8 mouse cellular contexts compared by ENCODE assay signal in the genomic region with DNA sequence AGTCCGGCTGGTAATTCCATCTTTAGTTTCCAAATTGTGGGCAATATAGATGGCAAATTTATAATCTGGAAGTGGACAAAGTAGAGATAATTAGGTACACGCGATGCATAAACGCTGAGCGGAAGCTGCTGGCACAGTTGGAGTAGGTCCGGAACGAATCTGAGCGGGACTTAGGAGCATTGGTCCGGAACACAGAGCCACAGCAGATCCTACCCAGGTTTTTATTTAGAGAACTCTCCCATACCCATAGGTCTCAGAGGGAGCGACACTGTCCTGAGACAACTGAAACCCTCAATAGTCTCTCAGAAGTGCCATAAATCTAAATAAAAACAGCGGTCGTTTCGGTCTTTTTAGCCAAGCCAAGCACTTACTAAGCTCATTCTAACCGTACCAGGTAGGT. TPM values are rescaled to one million over a fixed set of nuclear protein-coding genes. Genes with fewer than 3 reads are reported as not detected.
DNase-seq lines count a peak whose midpoint lies in the region; ATAC-seq and TF ChIP-seq lines count a peak whose summit lies in the region.

No protein-coding gene starts in this region.

- H3K79me2 ChIP-seq in heart, adult 2 months (replicated peaks; ENCODE audit: control insufficient read depth, insufficient read depth, low read length), result no peaks in the 10 kb centered on the region

- H3K4me2 ChIP-seq in hindbrain, embryonic 12.5 days (replicated peaks), result peak overlapping the region; percentile 71
- peak overlapping the region; percentile 85 for H3K4me2 ChIP-seq in liver, embryonic 13.5 days
- peak overlapping the region; percentile 72 for H3K4me2 ChIP-seq in neural tube, embryonic 12.5 days (replicated peaks)

- no peaks in the 10 kb centered on the region for H3K27me3 ChIP-seq in heart, adult 2 months (ENCODE audit: control insufficient read depth, insufficient read depth, low read length)
- no peaks in the 10 kb centered on the region for H3K27me3 ChIP-seq in hindbrain, embryonic 12.5 days
- H3K27me3 ChIP-seq in liver, embryonic 13.5 days, result 0 out of 2 replicates have a peak, but pooled peaks cover 4% of the 10 kb centered on the region
- H3K27me3 ChIP-seq in neural tube, embryonic 12.5 days (replicated peaks), result no peaks in the 10 kb centered on the region

- peak; percentile 82 for ATAC-seq in hindbrain, embryonic 12.5 days (ENCODE audit: low FRiP score)
- peak; percentile 17; the same call in 1 of the 2 replicates for ATAC-seq in liver, embryonic 13.5 days (ENCODE audit: low read depth)
- ATAC-seq in neural tube, embryonic 12.5 days (ENCODE audit: low FRiP score, low read depth), result peak; percentile 72

- H3K36me3 ChIP-seq in heart, adult 2 months (ENCODE audit: control insufficient read depth, insufficient read depth, low read length), result no peaks in the 10 kb centered on the region
- peaks cover 11% of the 10 kb centered on the region for H3K36me3 ChIP-seq in hindbrain, embryonic 12.5 days
- peaks cover 14% of the 10 kb centered on the region for H3K36me3 ChIP-seq in liver, embryonic 13.5 days
- H3K36me3 ChIP-seq in neural tube, embryonic 12.5 days, result peaks cover 12% of the 10 kb centered on the region; the same call in 1 of the 2 replicates

- peak overlapping the region; percentile 90 for H3K27ac ChIP-seq in heart, adult 2 months
- H3K27ac ChIP-seq in hindbrain, embryonic 12.5 days, result peak overlapping the region; percentile 82
- H3K27ac ChIP-seq in liver, embryonic 13.5 days, result peak overlapping the region; percentile 83
- H3K27ac ChIP-seq in neural tube, embryonic 12.5 days, result 0 out of 2 replicates have a peak overlapping the region, but pooled peaks have one; percentile 2

- no peak for TF ChIP-seq EP300 in heart, adult 2 months (IDR thresholded peaks at IDR 0.05; ENCODE audit: insufficient read depth, low read depth, low read length)

- peak overlapping the region; percentile 81 for H3K4me3 ChIP-seq in heart, adult 2 months
- peak overlapping the region; percentile 93 for H3K4me3 ChIP-seq in hindbrain, embryonic 12.5 days
- peak overlapping the region; percentile 95 for H3K4me3 ChIP-seq in liver, embryonic 13.5 days (replicated peaks)
- peak overlapping the region; percentile 88 for H3K4me3 ChIP-seq in neural tube, embryonic 12.5 days

- intact Hi-C loops in heart, adult 2 months (cut with DNase I), result loop anchor here (1.0 kb wide), 2 partner anchors 28 to 41 kb away; a partner anchor contains a TSS

- no peaks in the 10 kb centered on the region for H3K9me3 ChIP-seq in hindbrain, embryonic 12.5 days (replicated peaks)
- no peaks in the 10 kb centered on the region for H3K9me3 ChIP-seq in liver, embryonic 13.5 days (replicated peaks)
- no peaks in the 10 kb centered on the region for H3K9me3 ChIP-seq in neural tube, embryonic 12.5 days

- 7% methylated on average over 14 of the region's 14 CpGs for WGBS in heart, adult 2 months
- WGBS in hindbrain, embryonic 12.5 days, result 14% methylated on average over 14 of the region's 14 CpGs
- 15% methylated on average over 14 of the region's 14 CpGs for WGBS in liver, embryonic 13.5 days (ENCODE audit: insufficient replicate concordance)
- 13% methylated on average over 14 of the region's 14 CpGs for WGBS in neural tube, embryonic 12.5 days

- TF ChIP-seq POLR2A in heart, adult 2 months (IDR thresholded peaks at IDR 0.05; ENCODE audit: insufficient read depth, low read depth, low read length), result no peak

- no peak for TF ChIP-seq CTCF in heart, adult 2 months (IDR thresholded peaks at IDR 0.05)

- H3K4me1 ChIP-seq in heart, adult 2 months (ENCODE audit: control insufficient read depth, insufficient read depth, low read length), result peaks cover 2% of the 10 kb centered on the region; the same call in 1 of the 2 replicates
- peaks cover 16% of the 10 kb centered on the region for H3K4me1 ChIP-seq in hindbrain, embryonic 12.5 days
- peaks cover 47% of the 10 kb centered on the region for H3K4me1 ChIP-seq in liver, embryonic 13.5 days (replicated peaks)
- peaks cover 11% of the 10 kb centered on the region; the same call in 1 of the 2 replicates for H3K4me1 ChIP-seq in neural tube, embryonic 12.5 days

- no peak for DNase-seq in heart, adult 2 months
- DNase-seq in heart, adult 8-10 months (ENCODE audit: low spot score), result no peak
- peak; percentile 15 to 18 for DNase-seq in CD8-positive naive resting alpha-beta T cell, adult 2 months (ENCODE audit: low read depth in 2 of 2, low spot score in 2 of 2)
- DNase-seq in cerebellum, postnatal 25 days, result peak; percentile 57 to 67
- peak; percentile 6 for DNase-seq in liver, embryonic 13.5 days
- DNase-seq in retina, postnatal 1 day, result no peak

- peak overlapping the region; percentile 64 for H3K9ac ChIP-seq in heart, adult 2 months (ENCODE audit: low read depth, low read length)
- peak overlapping the region; percentile 72 for H3K9ac ChIP-seq in hindbrain, embryonic 12.5 days
- peak overlapping the region; percentile 89 for H3K9ac ChIP-seq in liver, embryonic 13.5 days
- H3K9ac ChIP-seq in neural tube, embryonic 12.5 days, result peak overlapping the region; percentile 38

RNA-seq across cellular contexts. Expression of a gene that starts 0.5 kb away (rescaled TPM):
- total RNA-seq in heart, adult 2 months (2021), result 1 to 10 TPM; 6.9 to 7.9 TPM
- 6.0 and 8.7 TPM in 2 replicates for polyA plus RNA-seq in heart, adult 2 months (2012; rRNA removed)
- 1 to 10 TPM; 6.5 to 9.3 (median 7.6) TPM for total RNA-seq in heart, adult 8-10 months (2022)
- 22.1 and 22.6 TPM in 2 replicates for polyA plus RNA-seq in hindbrain, embryonic 12.5 days (2016; fragmentation: Nextera tagmentation; extraction: Ambion mirVana)
- polyA plus RNA-seq in liver, embryonic 13.5 days (2015; fragmentation: Nextera tagmentation; extraction: Ambion mirVana), result 5.2 and 5.7 TPM in 2 replicates
- 22.4 and 23.3 TPM in 2 replicates for polyA plus RNA-seq in neural tube, embryonic 12.5 days (2016; fragmentation: Nextera tagmentation; extraction: Ambion mirVana)

RNA-seq across cellular contexts. Expression of a gene that starts 26.4 kb away (rescaled TPM):
- total RNA-seq in heart, adult 2 months (2021), result 10 to 100 TPM in 1 of 2 experiments, 1 to 10 TPM in 1; 9.6 to 11.0 TPM
- 18.5 and 20.3 TPM in 2 replicates for polyA plus RNA-seq in heart, adult 2 months (2012; rRNA removed)
- 10 to 100 TPM in 2 of 4 experiments, 1 to 10 TPM in 2; 7.5 to 12.7 (median 9.8) TPM for total RNA-seq in heart, adult 8-10 months (2022)
- polyA plus RNA-seq in hindbrain, embryonic 12.5 days (2016; fragmentation: Nextera tagmentation; extraction: Ambion mirVana), result 42.6 and 46.8 TPM in 2 replicates
- polyA plus RNA-seq in liver, embryonic 13.5 days (2015; fragmentation: Nextera tagmentation; extraction: Ambion mirVana), result 6.0 and 6.1 TPM in 2 replicates
- polyA plus RNA-seq in neural tube, embryonic 12.5 days (2016; fragmentation: Nextera tagmentation; extraction: Ambion mirVana), result 44.8 and 47.5 TPM in 2 replicates

RNA-seq across cellular contexts. Expression of a gene that starts 40.5 kb away (rescaled TPM):
- 10 to 100 TPM; 31.8 to 36.2 TPM for total RNA-seq in heart, adult 2 months (2021)
- polyA plus RNA-seq in heart, adult 2 months (2012; rRNA removed), result 60.2 and 60.8 TPM in 2 replicates
- total RNA-seq in heart, adult 8-10 months (2022), result 10 to 100 TPM; 30.1 to 40.2 (median 34.8) TPM
- polyA plus RNA-seq in hindbrain, embryonic 12.5 days (2016; fragmentation: Nextera tagmentation; extraction: Ambion mirVana), result 41.4 and 42.8 TPM in 2 replicates
- polyA plus RNA-seq in liver, embryonic 13.5 days (2015; fragmentation: Nextera tagmentation; extraction: Ambion mirVana), result 9.8 and 11.2 TPM in 2 replicates
- polyA plus RNA-seq in neural tube, embryonic 12.5 days (2016; fragmentation: Nextera tagmentation; extraction: Ambion mirVana), result 41.0 and 43.4 TPM in 2 replicates

RNA-seq across cellular contexts. Expression of a gene that starts 40.6 kb away (rescaled TPM):
- total RNA-seq in heart, adult 2 months (2021), result 1 to 10 TPM in 1 of 2 experiments, under 1 TPM in 1; 0.84 to 1.7 TPM
- 0.59 and 1.2 TPM in 2 replicates for polyA plus RNA-seq in heart, adult 2 months (2012; rRNA removed)
- total RNA-seq in heart, adult 8-10 months (2022), result 1 to 10 TPM in 2 of 4 experiments, under 1 TPM in 2; 0.78 to 1.4 (median 1.1) TPM
- polyA plus RNA-seq in hindbrain, embryonic 12.5 days (2016; fragmentation: Nextera tagmentation; extraction: Ambion mirVana), result 2.6 and 3.8 TPM in 2 replicates
- polyA plus RNA-seq in liver, embryonic 13.5 days (2015; fragmentation: Nextera tagmentation; extraction: Ambion mirVana), result not detected in 2 replicates
- 0.79 and 1.2 TPM in 2 replicates for polyA plus RNA-seq in neural tube, embryonic 12.5 days (2016; fragmentation: Nextera tagmentation; extraction: Ambion mirVana)

Comparison
In these comparisons a context has a peak if more than half of its experiments do, and no peak if none do; other contexts are left out.
1. DNase-seq: peak in CD8-positive naive resting alpha-beta T cell, adult 2 months (2 of 2), cerebellum, postnatal 25 days (2 of 2) and liver, embryonic 13.5 days (single experiment); none in heart, adult 2 months (0 of 2), heart, adult 8-10 months (single experiment) and retina, postnatal 1 day (single experiment).
2. H3K27ac ChIP-seq: peak in every context shown above with its lines; median percentile 90 in heart, adult 2 months; 83 in liver, embryonic 13.5 days; 82 in hindbrain, embryonic 12.5 days; 2 in neural tube, embryonic 12.5 days.
3. H3K9ac ChIP-seq: peak in every context shown above with its lines; median percentile 89 in liver, embryonic 13.5 days; 72 in hindbrain, embryonic 12.5 days; 64 in heart, adult 2 months; 38 in neural tube, embryonic 12.5 days.
4. ATAC-seq: peak in every context shown above with its lines; median percentile 82 in hindbrain, embryonic 12.5 days; 72 in neural tube, embryonic 12.5 days; 17 in liver, embryonic 13.5 days.
5. Peak in every context shown above with its lines, with median percentiles within 50 percentile points of each other: H3K4me3 ChIP-seq and H3K4me2 ChIP-seq.